Mouse (Mus musculus) MEL (cell line): ENCODE measurements around the gene Etfbkmt.

Experiments
- CHD1 ChIP-seq: IDR thresholded peaks from 2 replicates; pipeline ENCODE4 v1.6.1; 2012; ENCODE audit warnings: low read depth, mild to moderate bottlenecking, inconsistent platforms, low read length, improper control_type of control experiment
- CHD2 ChIP-seq: IDR thresholded peaks from 2 replicates; pipeline ENCODE4 v1.6.1; 2011; ENCODE audit warnings: low read length, improper control_type of control experiment
- CTCF ChIP-seq, 3 experiments: IDR thresholded peaks in 2 of 3; conservative IDR thresholded peaks in 1 of 3; 2 replicates each; pipeline ENCODE4 v1.5.1; 2011 to 2012; ENCODE audit warnings: low read length in 3 of 3, low read depth in 2 of 3, mild to moderate bottlenecking in 2 of 3, improper control_type of control experiment in 1 of 3, inconsistent platforms in 1 of 3, mixed read lengths in 1 of 3, moderate library complexity in 1 of 3; ENCODE audit not compliant: control insufficient read depth in 1 of 3, insufficient read depth in 1 of 3, poor library complexity in 1 of 3, severe bottlenecking in 1 of 3
- E2F4 ChIP-seq: IDR thresholded peaks from 2 replicates; pipeline ENCODE4 v1.6.1; 2011; ENCODE audit warnings: low read depth, low read length, improper control_type of control experiment, borderline replicate concordance
- GATA1 ChIP-seq: IDR thresholded peaks from 2 replicates; pipeline ENCODE4 v1.6.1; 2011; ENCODE audit warnings: low read depth, low read length, improper control_type of control experiment
- MXI1 ChIP-seq: IDR thresholded peaks from 2 replicates; pipeline ENCODE4 v1.6.1; 2011; ENCODE audit warnings: mild to moderate bottlenecking, low read depth, low read length, improper control_type of control experiment
- POLR2A ChIP-seq, 2 experiments: IDR thresholded peaks; 2 replicates each; pipeline ENCODE4 v1.6.1; 2011 to 2012; ENCODE audit warnings: low read length in 2 of 2, mild to moderate bottlenecking in 2 of 2, control low read depth in 1 of 2, improper control_type of control experiment in 1 of 2, low read depth in 1 of 2, moderate library complexity in 1 of 2; ENCODE audit not compliant: control insufficient read depth in 1 of 2, insufficient read depth in 1 of 2, poor library complexity in 1 of 2
- RCOR1 ChIP-seq: IDR thresholded peaks from 2 replicates; pipeline ENCODE4 v1.6.1; 2012; ENCODE audit warnings: low read depth, mild to moderate bottlenecking, inconsistent platforms, low read length, improper control_type of control experiment
- SIN3A ChIP-seq: IDR thresholded peaks from 2 replicates; pipeline ENCODE4 v1.6.1; 2012; ENCODE audit warnings: low read length, improper control_type of control experiment, inconsistent platforms
- UBTF ChIP-seq: IDR thresholded peaks from 2 replicates; pipeline ENCODE4 v1.6.1; 2012; ENCODE audit warnings: low read depth, mild to moderate bottlenecking, inconsistent platforms, low read length, improper control_type of control experiment, moderate library complexity, borderline replicate concordance; ENCODE audit not compliant: insufficient read depth
- USF2 ChIP-seq, 2 experiments: IDR thresholded peaks; 2 replicates each; pipeline ENCODE4 v1.6.1; 2011 to 2012; ENCODE audit warnings: improper control_type of control experiment in 2 of 2, low read length in 2 of 2, borderline replicate concordance in 1 of 2, inconsistent platforms in 1 of 2, low read depth in 1 of 2, mild to moderate bottlenecking in 1 of 2; ENCODE audit not compliant: insufficient read depth in 1 of 2
- ZMIZ1 ChIP-seq: IDR thresholded peaks from 2 replicates; pipeline ENCODE4 v1.6.1; 2012; ENCODE audit warnings: low read depth, mild to moderate bottlenecking, inconsistent platforms, low read length, improper control_type of control experiment, moderate library complexity
- ZNF384 ChIP-seq: IDR thresholded peaks from 2 replicates; pipeline ENCODE4 v1.6.1; 2012; ENCODE audit warnings: low read depth, mild to moderate bottlenecking, inconsistent platforms, low read length, improper control_type of control experiment

GRCm38 (mm10) chr6:149092406-149092805 lies 47.2 kb upstream of the Etfbkmt start:
- no peak for TF ChIP-seq POLR2A (IDR thresholded peaks at IDR 0.05; ENCODE audit: control insufficient read depth in 1 of 2, insufficient read depth in 1 of 2, low read depth in 1 of 2, low read length in 2 of 2, poor library complexity in 1 of 2)
- TF ChIP-seq E2F4, result no peak
- no peak for TF ChIP-seq CTCF (IDR thresholded peaks at IDR 0.05 in 2 of 3, conservative IDR thresholded peaks at IDR 0.05 in 1 of 3; ENCODE audit: control insufficient read depth in 1 of 3, insufficient read depth in 1 of 3, low read depth in 2 of 3, low read length in 3 of 3, poor library complexity in 1 of 3, severe bottlenecking in 1 of 3)
- TF ChIP-seq ZNF384, result no peak
- no peak for TF ChIP-seq CHD1
- no peak for TF ChIP-seq RCOR1
- no peak for TF ChIP-seq GATA1
- TF ChIP-seq CHD2, result no peak
- TF ChIP-seq USF2 (IDR thresholded peaks at IDR 0.05; ENCODE audit: borderline replicate concordance in 1 of 2, insufficient read depth in 1 of 2, low read depth in 1 of 2, low read length in 2 of 2), result no peak
- no peak for TF ChIP-seq MXI1
- no peak for TF ChIP-seq SIN3A
- TF ChIP-seq ZMIZ1, result no peak
- no peak for TF ChIP-seq UBTF
